Mouse (Mus musculus): ENCODE results near the gene Olfr49. TPM values are rescaled to one million over a fixed set of nuclear protein-coding genes. Genes with fewer than 3 reads are reported as not detected.
A peak's percentile ranks its signal among the peaks of the same experiment; 100 is the strongest.

The Olfr49 gene
- polyA plus RNA-seq, 1 experiment = not detected

DNA sequence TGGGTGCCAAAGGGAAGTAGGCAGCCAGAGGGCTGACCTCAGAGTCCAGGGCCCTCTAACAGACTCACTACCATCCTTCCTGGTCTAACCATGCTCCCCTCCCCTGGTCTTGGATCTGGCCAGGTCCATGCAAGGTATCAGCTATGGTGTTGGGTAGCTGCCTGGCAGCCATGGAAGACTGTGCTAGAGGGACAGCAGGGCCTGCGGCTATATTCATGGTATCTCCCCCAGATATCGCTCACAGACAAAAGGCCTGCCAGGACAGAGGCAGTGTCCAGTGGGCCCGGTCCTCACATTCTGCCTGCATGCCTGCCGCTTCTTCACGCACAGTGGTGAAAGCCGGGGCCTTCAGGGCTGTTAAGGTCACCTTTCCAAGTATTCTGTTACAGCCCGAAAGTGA, 20.5 kb downstream of the Olfr49 start:
- no peak overlapping the region for H3K27ac ChIP-seq (ENCODE audit: insufficient read depth, low read length)
- no peak for TF ChIP-seq CTCF (IDR thresholded peaks at IDR 0.05; ENCODE audit: extremely low read depth, insufficient read depth, low read length)
- TF ChIP-seq POLR2A (IDR thresholded peaks at IDR 0.05; ENCODE audit: extremely low read depth, insufficient read depth, low read length) = no peak
- no peak overlapping the region for H3K4me3 ChIP-seq (ENCODE audit: insufficient read depth, low read length)
- no peaks in the 10 kb centered on the region for H3K4me1 ChIP-seq (ENCODE audit: control insufficient read depth, insufficient read depth, low read length)

DNA sequence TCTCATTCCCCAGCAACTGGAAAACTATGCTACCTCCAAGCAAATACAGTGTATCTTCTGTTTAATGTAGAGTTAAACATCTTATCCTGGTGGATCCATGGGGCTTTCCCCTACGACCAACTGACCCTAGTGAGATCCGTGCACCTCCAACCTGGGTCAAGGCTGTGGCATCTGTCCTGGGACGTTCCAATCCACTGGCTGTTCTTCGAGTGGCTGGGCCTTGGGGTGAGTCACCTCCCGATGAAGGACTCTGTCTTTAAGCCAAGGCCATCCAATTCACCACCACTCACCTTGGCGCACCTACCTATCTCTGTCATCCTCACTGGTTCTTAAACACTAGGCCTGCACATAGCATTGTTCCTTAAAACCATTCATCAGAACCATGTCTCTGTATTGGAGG, 21.6 kb downstream of the Olfr49 start:
- no peak for TF ChIP-seq POLR2A (IDR thresholded peaks at IDR 0.05; ENCODE audit: extremely low read depth, insufficient read depth, low read length)
- TF ChIP-seq CTCF (IDR thresholded peaks at IDR 0.05; ENCODE audit: extremely low read depth, insufficient read depth, low read length) = no peak
- Histone ChIP-seq H3K4me3 (ENCODE audit: insufficient read depth, low read length) (no peak overlapping the region), H3K27ac (ENCODE audit: insufficient read depth, low read length) (no peak overlapping the region), H3K4me1 (ENCODE audit: control insufficient read depth, insufficient read depth, low read length) (no peaks in the 10 kb centered on the region)

DNA sequence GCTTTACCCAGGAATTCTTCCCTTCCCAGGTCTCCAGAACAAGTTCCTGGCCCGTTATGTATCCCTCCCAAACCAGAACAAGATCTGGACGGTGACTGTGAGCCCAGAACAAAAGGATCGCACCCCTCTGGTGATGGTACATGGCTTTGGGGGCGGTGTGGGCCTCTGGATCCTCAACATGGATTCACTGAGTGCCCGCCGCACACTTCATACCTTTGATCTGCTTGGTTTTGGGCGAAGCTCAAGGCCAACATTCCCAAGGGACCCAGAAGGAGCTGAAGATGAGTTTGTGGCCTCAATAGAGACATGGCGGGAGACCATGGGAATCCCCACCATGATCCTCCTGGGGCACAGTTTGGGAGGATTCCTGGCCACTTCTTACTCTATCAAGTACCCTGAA, 22.1 kb downstream of the Olfr49 start:
- Histone ChIP-seq H3K4me3 (ENCODE audit: insufficient read depth, low read length) (no peak overlapping the region), H3K27ac (ENCODE audit: insufficient read depth, low read length) (no peak overlapping the region), H3K4me1 (ENCODE audit: control insufficient read depth, insufficient read depth, low read length) (no peaks in the 10 kb centered on the region)
- TF ChIP-seq POLR2A (IDR thresholded peaks at IDR 0.05; ENCODE audit: extremely low read depth, insufficient read depth, low read length) (no peak), CTCF (IDR thresholded peaks at IDR 0.05; ENCODE audit: extremely low read depth, insufficient read depth, low read length) (no peak)

DNA sequence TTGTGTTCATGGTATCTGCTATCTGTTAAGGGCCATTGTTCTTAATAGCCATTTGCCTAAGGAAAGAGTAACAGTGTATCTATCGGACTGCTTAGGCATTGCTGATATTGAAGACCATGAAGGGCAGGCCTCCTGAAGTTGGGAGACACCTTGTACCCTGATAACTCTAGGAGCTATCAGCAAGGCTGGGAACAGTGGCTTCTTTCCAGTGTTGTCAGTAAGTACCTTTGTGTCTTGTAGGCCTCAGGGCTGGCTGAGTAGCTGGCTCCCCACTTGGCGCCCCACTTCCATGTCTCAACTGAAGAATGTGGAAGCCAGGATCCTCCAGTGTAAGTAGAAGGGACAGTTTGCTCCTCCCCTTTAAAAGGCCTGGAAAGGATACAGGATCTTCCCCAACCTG, 23.4 kb downstream of the Olfr49 start:
- no peak for TF ChIP-seq POLR2A (IDR thresholded peaks at IDR 0.05; ENCODE audit: extremely low read depth, insufficient read depth, low read length)
- TF ChIP-seq CTCF (IDR thresholded peaks at IDR 0.05; ENCODE audit: extremely low read depth, insufficient read depth, low read length) = no peak
- Histone ChIP-seq H3K4me3 (ENCODE audit: insufficient read depth, low read length) (no peak overlapping the region), H3K4me1 (ENCODE audit: control insufficient read depth, insufficient read depth, low read length) (no peaks in the 10 kb centered on the region), H3K27ac (ENCODE audit: insufficient read depth, low read length) (no peak overlapping the region)

DNA sequence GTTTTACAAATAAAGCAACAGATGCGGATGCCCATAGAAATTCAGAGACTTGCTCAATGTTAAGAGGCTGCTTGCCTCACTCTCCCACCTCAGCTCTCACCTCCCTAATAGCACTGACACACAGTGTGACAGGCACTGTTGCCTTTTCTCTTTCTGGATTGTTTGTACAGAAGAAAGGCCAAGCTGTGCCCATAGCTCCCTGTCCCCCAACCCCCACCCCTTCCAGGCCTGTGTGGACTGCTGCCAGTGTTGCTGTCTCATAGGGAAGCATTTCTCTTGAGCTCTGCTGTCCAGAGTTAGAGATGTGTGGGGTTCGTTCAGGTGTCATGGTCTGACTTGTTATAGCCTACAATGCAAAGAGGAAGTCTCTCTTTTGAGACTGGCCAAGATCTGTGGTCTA, 24.5 kb downstream of the Olfr49 start:
- Histone ChIP-seq H3K4me3 (ENCODE audit: insufficient read depth, low read length) (no peak overlapping the region), H3K27ac (ENCODE audit: insufficient read depth, low read length) (no peak overlapping the region), H3K4me1 (ENCODE audit: control insufficient read depth, insufficient read depth, low read length) (no peaks in the 10 kb centered on the region)
- TF ChIP-seq POLR2A (IDR thresholded peaks at IDR 0.05; ENCODE audit: extremely low read depth, insufficient read depth, low read length) (no peak), CTCF (IDR thresholded peaks at IDR 0.05; ENCODE audit: extremely low read depth, insufficient read depth, low read length) (no peak)

DNA sequence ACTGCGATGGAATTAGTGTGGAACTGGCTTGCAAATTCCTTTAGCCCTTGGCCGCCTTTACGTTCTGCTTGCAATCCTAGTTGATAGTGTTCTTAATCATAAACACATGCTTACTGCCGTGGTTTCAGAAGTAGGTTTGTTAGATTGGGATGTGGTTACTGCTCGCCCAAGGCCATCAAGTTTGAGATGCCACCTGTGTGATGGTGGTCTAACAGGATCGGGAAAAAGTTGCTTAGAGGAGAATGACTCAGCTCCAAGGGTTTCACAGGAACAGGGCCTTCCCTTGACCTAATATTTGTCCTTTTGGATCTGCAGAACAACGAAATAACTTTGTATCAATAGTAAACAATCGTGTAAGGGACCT, 25.0 kb downstream of the Olfr49 start:
- TF ChIP-seq CTCF (IDR thresholded peaks at IDR 0.05; ENCODE audit: extremely low read depth, insufficient read depth, low read length) = no peak
- TF ChIP-seq POLR2A (IDR thresholded peaks at IDR 0.05; ENCODE audit: extremely low read depth, insufficient read depth, low read length) = no peak
- H3K4me3 ChIP-seq (ENCODE audit: insufficient read depth, low read length) = peak overlapping the region; percentile 70
- no peaks in the 10 kb centered on the region for H3K4me1 ChIP-seq (ENCODE audit: control insufficient read depth, insufficient read depth, low read length)
- H3K27ac ChIP-seq (ENCODE audit: insufficient read depth, low read length) = no peak overlapping the region

DNA sequence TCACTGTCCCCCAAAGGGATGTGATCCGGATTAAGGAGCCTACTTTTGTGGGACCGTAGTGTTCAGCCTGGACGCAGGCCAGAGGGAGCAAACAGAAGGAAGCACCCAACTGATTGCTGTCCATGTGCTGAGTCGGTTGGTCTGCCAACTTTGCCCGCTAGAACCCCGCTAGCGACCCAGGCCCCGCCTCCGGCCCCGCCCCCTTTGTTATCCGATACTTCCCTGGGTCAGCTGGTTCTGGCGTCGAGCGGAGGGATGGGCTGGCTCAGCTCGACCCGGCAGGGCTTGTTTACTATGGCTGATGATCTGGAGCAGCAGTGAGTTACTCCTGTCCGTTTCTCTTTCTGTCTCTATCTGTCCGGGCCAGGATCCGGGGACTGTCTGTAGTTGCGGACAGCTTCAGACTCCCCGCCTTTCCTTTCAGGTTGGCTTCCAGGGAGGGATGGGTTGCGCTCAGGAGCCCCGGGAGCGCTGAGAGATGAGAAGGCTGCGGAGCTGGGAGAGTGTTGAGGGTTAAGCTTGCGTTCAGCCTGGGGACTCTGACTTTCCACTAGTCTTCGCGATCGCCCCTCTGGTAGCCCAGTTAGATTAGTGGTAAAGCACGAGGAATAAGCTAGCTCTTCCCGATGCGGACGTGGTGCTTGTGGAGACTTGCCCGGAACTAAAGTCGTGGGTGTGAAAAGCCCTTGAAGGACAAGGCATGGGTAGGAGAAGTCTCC, 25.6 kb downstream of the Olfr49 start:
- peak; percentile 64 for TF ChIP-seq POLR2A (IDR thresholded peaks at IDR 0.05; ENCODE audit: extremely low read depth, insufficient read depth, low read length)
- TF ChIP-seq CTCF (IDR thresholded peaks at IDR 0.05; ENCODE audit: extremely low read depth, insufficient read depth, low read length) = no peak
- Histone ChIP-seq H3K4me3 (ENCODE audit: insufficient read depth, low read length) (peak overlapping the region; percentile 70), H3K4me1 (ENCODE audit: control insufficient read depth, insufficient read depth, low read length) (no peaks in the 10 kb centered on the region), H3K27ac (ENCODE audit: insufficient read depth, low read length) (peak overlapping the region; percentile 11; the same call in 1 of the 2 replicates)

DNA sequence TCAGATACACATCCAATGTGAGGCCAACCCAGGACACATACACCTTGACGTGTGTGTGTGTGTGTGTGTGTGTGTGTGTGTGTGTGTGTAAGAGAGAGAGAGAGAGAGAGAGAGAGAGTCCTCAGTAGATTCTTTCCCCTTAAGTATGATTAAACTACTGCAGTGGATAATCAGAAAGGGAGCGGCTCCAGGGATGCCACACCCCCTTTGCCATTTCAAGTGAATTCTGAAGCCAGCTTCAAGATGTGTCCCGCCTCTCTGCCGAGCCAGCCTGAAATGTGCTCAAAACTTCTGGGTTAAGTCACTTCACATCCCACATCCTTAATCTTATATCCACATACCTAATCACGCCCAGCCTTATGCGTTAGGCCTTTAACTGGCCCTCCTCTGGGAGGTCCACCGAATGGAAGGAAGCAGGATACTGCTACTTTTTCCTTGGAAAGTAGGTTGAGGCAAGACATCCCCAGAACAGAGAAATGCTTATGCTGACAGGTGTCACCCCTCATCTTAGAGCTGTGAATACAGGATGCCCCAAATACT, 26.5 kb downstream of the Olfr49 start:
- Histone ChIP-seq H3K4me1 (ENCODE audit: control insufficient read depth, insufficient read depth, low read length) (no peaks in the 10 kb centered on the region), H3K27ac (ENCODE audit: insufficient read depth, low read length) (no peak overlapping the region), H3K4me3 (ENCODE audit: insufficient read depth, low read length) (no peak overlapping the region)
- TF ChIP-seq POLR2A (IDR thresholded peaks at IDR 0.05; ENCODE audit: extremely low read depth, insufficient read depth, low read length) (no peak), CTCF (IDR thresholded peaks at IDR 0.05; ENCODE audit: extremely low read depth, insufficient read depth, low read length) (no peak)

DNA sequence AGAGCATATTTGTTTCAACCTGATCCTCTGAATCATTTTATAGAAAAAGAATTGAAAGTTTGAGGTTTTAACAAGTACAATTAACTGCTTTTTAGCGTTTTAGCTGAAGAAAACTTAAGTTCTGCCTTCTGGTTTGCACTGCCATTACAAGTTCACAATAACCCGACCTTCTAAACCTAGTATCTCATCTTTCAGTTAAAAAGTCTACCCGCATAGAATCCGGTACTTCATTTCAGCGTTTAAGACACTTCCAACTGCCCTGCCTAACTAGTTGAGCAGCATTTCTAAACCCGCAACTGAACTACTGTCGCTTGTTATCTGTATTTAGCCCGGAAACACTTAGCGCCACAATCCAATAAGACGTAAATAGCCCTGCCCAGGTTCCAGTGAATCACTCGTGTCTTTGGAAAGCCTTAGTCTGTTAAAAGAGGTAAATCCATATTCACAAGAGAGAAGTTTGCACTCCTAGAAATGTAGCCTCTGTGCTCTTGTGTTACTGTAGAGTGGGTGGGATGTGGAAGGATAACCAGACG, 30.0 kb downstream of the Olfr49 start:
- Histone ChIP-seq H3K4me1 (ENCODE audit: control insufficient read depth, insufficient read depth, low read length) (peaks cover 7% of the 10 kb centered on the region; the same call in 1 of the 2 replicates), H3K27ac (ENCODE audit: insufficient read depth, low read length) (no peak overlapping the region), H3K4me3 (ENCODE audit: insufficient read depth, low read length) (peak overlapping the region; percentile 61; the same call in 1 of the 2 replicates)
- TF ChIP-seq POLR2A (IDR thresholded peaks at IDR 0.05; ENCODE audit: extremely low read depth, insufficient read depth, low read length) = no peak
- TF ChIP-seq CTCF (IDR thresholded peaks at IDR 0.05; ENCODE audit: extremely low read depth, insufficient read depth, low read length) = no peak

DNA sequence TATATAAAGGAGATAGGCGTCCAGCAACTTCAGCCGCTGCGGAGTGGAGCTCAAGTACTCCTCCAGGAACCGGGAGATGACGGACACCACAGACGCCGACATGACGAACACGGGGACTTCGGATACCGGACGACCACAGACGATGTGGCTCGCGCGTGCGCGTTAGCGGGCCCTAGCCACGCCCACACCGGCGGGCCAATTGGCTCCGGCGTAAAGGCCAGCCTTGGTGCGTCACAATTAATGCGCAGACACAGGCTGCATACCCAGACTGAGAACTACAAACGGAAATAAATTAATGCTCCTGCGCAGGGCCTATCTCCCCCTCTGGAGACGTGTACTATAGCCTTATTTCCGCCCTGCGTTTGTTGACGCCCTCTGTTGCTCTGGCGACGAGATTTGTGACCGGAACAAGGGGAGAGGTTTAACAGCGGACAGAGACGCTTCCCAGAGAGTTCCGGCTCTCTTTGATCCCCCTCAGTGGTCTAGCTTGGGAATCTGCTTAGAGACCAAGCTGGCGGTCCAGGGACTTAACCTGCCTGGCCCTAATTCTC, 30.9 kb downstream of the Olfr49 start, which contains the start of the genes Dad1 and Abhd4:
TSS of gene Dad1 (minus strand) at position 364 of the 551 bp plus-strand sequence.
TSS of gene Abhd4 (plus strand) at position 448 of the 551 bp plus-strand sequence.
- Histone ChIP-seq H3K27ac (ENCODE audit: insufficient read depth, low read length) (no peak within 1 kb of the TSS), H3K4me3 (ENCODE audit: insufficient read depth, low read length) (peak within 1 kb of the TSS; percentile 61), H3K4me1 (ENCODE audit: control insufficient read depth, insufficient read depth, low read length) (peaks cover 7% of the 10 kb centered on the region; the same call in 1 of the 2 replicates)
- TF ChIP-seq CTCF (IDR thresholded peaks at IDR 0.05; ENCODE audit: extremely low read depth, insufficient read depth, low read length) (no peak), POLR2A (IDR thresholded peaks at IDR 0.05; ENCODE audit: extremely low read depth, insufficient read depth, low read length) (peak; percentile 95)
